In the genomic region with DNA sequence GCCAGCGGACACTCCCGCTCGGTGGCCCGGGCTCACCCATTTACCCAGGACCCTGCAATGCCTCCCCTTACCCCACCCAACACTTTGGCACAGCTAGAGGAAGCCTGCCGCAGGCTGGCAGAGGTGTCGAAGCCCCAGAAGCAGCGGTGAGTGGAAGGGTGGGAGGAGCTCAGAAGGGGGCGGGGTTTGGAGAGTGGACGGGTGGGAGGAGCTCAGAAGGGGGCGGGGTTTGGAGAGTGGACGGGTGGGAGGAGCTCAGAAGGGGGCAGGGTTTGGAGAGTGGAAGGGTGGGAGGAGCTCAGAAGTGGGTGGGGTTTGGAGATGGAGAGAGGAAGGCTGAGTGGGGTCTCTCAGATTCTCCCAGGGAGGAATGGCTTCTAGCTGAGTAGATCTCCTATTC, we compare ENCODE assay signal across 18 mouse cellular contexts. TPM values are rescaled to one million over a fixed set of nuclear protein-coding genes. Genes with fewer than 3 reads are reported as not detected.
DNase-seq lines count a peak whose midpoint lies in the region; ATAC-seq lines count a peak whose summit lies in the region.
"Had no signal": no experiment of that assay in that cellular context is flagged by ENCODE, and none has a peak within 500 bp of the region (broad histone marks: within the 10 kb centered on the region; RNA-seq: fewer than 3 reads in every experiment).

No protein-coding gene starts in this region.

- peak; percentile 1 for DNase-seq in adrenal gland, postnatal 25 days
- DNase-seq in adrenal gland, postnatal 4 days (ENCODE audit: low spot score in 2 of 2): no peak
- peak; percentile 25 for DNase-seq in lung, postnatal 10 days
- DNase-seq in lung, postnatal 36 days: no peak
- peak; percentile 76 for DNase-seq in ZHBTc4 (ENCODE audit: low read depth, low spot score)
- DNase-seq: adrenal gland, postnatal 36 days; cerebellum, adult 11 months; cerebellum, adult 8-10 months; cerebellum, postnatal 14 days; embryo, embryonic 11 days; forebrain, postnatal 0 days; gastrocnemius, postnatal 14 days; heart, postnatal 36 days had no signal

- no peak for ATAC-seq in erythroblast, adult 5-6 weeks (replicated peaks; ENCODE audit: low FRiP score, poor library complexity, severe bottlenecking)
- ATAC-seq: forebrain, embryonic 13.5 days; forebrain, postnatal 0 days; inflammation-experienced regulatory T-cells, adult 6 months; intestine, postnatal 0 days had no signal

RNA-seq across cellular contexts. Expression of a gene that starts 23.6 kb away (rescaled TPM):
- 42.0 and 43.5 TPM in 2 replicates for total RNA-seq in adrenal gland, postnatal 25 days (2021)
- 10 to 100 TPM; 48.9 to 52.8 TPM for total RNA-seq in adrenal gland, postnatal 4 days (2021)
- total RNA-seq in erythroblast, adult 5-6 weeks (2015; ENCODE audit: low replicate concordance): 0.42 TPM in 1 of 2 replicates, not detected in the other
- 0.51 and 0.84 TPM in 2 replicates for total RNA-seq in erythroblast, adult 5-6 weeks (2017; ENCODE audit: low replicate concordance)
- total RNA-seq: MEL had no signal

Comparison
In these comparisons a context has a peak if more than half of its experiments do, and no peak if none do; other contexts are left out.
1. DNase-seq: peak in adrenal gland, postnatal 25 days (single experiment), lung, postnatal 10 days (single experiment) and ZHBTc4 (single experiment); none in adrenal gland, postnatal 4 days (0 of 2) and lung, postnatal 36 days (single experiment).
2. RNA of a gene that starts 23.6 kb away (total RNA-seq): 48.9 to 52.8 TPM in adrenal gland, postnatal 4 days and 42.0 to 43.5 TPM in adrenal gland, postnatal 25 days; 0.42 to 0.84 TPM in erythroblast, adult 5-6 weeks; every median in the first group is over 10 times any median in the second.